Mouse (Mus musculus): ENCODE results near the gene Atg9a. TPM values are rescaled to one million over a fixed set of nuclear protein-coding genes. Genes with fewer than 3 reads are reported as not detected.

The Atg9a gene
- total RNA-seq, 2 experiments from 2014 or later, result 134 to 137 TPM

DNA sequence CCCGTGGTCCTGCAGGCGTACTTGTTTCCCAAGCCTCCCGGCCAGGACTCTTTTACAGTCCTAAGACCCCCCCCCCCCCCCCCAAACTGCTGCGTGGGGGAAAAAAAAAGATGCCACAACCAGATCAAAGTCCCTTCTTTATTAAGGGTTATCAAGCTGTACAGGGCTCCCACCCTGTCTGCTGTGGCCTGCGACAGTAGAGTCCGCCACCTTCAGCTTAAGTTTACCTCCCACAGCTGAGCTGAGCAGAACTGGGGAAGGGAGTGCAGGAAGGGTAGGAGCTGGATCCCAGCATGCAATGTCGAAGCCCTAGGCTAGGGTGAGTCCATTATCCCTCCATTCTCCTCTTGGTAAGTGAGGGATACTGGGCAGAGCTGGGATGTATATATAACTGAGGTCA is 11.3 kb downstream of the Atg9a start:
- intact Hi-C loops (cut with DNase I), result no loop called here
- DNase-seq (ENCODE audit: low spot score in 2 of 2), result no peak

DNA sequence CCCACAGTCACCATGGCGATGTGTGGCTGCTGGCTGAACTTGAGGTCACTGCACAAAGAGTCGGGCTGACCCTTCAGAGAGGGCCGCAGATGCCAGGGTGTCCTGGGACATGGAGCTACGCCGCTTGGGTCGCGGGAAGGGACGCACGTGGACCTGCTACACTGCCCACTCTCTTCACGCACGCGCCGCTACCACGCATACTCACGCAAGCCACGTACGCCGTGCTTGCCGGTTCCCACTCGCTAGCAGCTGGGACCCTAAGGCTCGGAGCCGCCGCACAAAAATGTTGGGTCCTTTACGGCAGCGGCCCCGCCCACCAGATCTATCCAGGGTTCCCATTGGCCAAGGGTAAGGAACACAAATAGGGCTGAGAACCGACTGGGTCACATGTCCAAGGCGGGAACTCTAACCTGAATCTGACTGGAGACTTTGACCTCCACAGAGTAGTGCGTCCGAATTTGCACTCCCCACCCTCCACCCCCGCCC is 11.8 kb downstream of the Atg9a start, which contains the start of gene Abcb6:
TSS of gene Abcb6 (minus strand) at position 288 of the 486 bp plus-strand sequence.
- intact Hi-C loops (cut with DNase I), result no loop called here
- DNase-seq (ENCODE audit: low spot score in 2 of 2), result peak; percentile 94 to 98

DNA sequence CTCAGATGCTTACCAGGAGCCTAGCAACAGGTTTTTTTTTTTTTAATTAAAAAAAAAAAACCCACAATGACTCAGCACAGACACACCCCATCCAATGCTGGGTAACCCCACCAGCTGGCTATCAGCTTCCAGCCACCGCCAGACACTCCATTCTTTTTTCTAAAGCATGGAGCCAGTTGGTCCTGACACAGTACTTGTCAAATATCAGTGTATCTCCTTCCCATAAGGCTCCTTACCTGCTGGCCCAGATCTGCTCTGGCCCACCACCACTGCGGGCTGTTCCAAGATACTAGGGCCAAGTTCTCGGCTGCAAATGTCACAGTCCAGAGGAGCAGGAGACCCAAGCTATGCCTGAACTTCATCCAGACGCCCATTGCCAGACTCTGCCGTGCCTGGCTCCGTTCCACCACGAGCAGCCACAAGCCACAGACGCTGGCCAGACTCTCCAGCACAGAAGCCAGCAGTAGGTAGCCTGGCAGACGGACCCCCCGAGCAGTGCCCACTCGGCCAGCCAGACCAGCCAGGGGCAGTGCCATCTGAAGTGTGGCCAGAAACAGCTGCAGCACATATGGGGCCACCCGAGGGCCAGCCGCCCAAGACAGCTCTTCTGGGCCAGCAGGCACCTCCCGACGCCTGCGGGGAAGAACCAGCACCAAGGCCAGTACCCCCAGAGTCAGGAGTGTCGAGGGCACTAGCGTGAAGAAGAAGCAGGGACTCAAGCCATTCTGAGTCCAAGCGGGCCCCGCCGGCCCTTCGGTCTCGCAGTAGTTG is 12.5 kb downstream of the Atg9a start:
- DNase-seq (ENCODE audit: low spot score in 2 of 2), result peak; percentile 34 to 35
- intact Hi-C loops (cut with DNase I), result no loop called here

DNA sequence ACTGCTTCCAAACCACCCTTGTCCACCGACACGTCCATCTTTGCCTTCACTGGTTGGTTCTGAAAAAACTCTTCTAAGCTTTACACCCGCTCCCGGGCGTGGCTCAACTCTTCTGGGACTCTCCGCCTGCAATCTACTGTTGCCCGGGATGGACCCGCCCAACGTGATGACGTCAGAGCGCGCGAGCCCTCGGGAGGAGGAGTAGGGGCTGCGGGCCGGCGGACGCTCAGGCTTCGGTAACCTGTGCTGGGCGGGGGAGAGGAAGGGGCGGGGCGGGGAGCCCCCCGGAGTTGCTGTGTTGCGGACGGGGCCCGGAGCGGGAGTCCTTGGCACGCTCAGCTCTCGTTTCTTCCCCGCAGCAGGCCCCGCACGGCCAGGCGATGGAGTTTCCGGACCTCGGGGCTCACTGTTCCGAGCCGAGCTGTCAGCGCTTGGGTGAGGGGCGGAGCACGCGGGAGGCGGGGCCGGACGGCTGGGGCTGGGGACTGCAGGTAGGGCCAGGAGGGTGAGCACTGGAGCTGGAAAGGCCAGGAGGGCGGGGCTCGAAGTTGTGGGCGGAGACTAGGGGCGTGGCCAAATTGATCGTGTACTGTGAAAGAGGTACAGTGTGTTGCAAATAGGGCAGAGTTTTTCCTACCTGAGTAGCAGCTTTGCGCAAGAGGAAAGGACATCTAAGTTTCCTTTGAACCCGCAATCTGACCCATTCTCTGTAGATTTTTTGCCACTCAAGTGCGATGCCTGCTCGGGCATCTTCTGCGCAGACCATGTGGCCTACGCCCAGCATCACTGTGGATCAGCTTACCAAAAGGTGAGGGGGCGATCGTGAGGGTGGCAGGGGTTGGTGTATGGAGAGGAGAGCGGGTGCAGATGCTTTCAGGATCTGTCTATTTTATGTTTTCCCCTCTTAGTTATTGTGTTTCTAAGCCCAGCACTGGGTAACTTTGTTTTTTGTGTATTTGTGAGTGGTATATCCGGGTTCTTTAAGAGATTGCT is 23.2 kb downstream of the Atg9a start, which contains the start of gene Zfand2b:
TSS of gene Zfand2b (plus strand) at position 175 of the 993 bp plus-strand sequence.
- DNase-seq (ENCODE audit: low spot score in 2 of 2), result peak; percentile 93 to 97
- intact Hi-C loops (cut with DNase I), result loop anchor here (2.0 kb wide), 1 partner anchor 26 kb away; the partner anchor contains the start of genes Cnppd1 and Retreg2

DNA sequence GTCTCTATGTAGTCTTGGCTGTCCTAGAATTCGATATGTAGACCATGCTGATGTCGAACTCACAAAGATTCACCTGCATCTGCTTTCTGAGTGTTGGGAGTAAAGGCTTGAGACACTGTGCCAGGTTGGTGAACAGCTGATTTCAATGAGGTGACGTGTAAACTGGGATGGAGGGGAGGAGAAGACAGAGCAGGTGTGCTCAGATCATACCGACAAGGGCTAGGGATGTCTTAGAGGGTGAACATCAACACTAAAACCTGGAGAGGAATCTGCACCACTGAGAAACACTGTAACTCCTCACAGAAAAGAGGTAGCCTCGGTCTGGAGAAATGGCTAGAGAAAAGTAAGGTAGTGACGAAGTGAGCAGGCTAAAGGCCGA is 23.9 kb downstream of the Atg9a start:
- intact Hi-C loops (cut with DNase I), result loop anchor here (2.0 kb wide), 1 partner anchor 25 kb away; the partner anchor contains the start of genes Cnppd1 and Retreg2
- no peak for DNase-seq (ENCODE audit: low spot score in 2 of 2)

DNA sequence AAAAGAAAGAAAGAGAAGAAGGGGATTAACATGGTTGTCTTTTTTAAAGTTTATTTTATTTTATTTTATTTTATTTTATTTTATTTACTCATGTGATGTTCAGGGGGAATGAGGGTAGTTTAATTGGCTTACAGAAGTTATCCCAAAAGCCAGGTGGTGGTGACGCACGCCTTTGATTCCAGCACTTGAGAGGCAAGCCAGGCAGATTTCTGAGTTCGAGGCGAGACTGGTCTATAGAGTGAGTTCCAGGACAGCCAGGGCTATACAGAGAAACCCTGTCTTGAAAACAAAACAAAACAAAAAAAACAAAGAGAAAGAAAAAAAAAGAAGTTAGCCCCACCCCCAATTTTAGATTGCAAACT is 31.8 kb downstream of the Atg9a start:
- DNase-seq (ENCODE audit: low spot score in 2 of 2), result no peak
- intact Hi-C loops (cut with DNase I), result no loop called here

DNA sequence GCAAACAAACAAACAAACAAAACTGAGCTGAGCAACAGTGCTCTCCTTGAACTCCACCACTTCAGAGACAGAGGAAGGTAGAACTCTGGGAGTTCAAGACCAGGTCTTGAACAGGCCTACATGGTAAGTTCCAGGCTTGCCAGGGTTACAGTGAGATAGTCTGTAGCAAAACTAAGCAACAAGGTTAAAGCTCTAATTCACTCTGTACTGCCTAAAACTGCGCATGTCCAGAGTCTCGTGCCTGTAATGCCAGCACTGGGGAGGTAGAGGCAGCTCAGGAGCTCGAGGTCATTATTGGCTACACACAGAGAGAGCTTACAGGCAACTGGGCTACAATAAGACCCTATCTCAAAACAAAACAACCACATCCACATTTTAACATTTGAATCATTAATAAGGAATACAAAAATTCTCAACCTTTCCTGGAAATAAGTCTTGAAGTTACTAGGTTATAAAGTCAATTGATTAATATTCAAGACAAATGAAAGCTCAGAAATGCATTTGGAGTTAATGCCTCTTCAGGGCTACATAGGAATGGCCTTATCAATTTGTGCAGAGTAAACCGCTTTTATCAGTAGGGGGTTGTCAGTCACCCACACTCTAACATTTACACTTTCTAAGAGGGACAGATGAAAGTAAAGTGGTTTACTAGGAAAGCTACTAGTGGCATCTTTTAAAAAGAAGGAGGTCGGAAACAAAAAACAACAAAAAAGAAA is 32.3 kb downstream of the Atg9a start:
- intact Hi-C loops (cut with DNase I), result no loop called here
- DNase-seq (ENCODE audit: low spot score in 2 of 2), result no peak

DNA sequence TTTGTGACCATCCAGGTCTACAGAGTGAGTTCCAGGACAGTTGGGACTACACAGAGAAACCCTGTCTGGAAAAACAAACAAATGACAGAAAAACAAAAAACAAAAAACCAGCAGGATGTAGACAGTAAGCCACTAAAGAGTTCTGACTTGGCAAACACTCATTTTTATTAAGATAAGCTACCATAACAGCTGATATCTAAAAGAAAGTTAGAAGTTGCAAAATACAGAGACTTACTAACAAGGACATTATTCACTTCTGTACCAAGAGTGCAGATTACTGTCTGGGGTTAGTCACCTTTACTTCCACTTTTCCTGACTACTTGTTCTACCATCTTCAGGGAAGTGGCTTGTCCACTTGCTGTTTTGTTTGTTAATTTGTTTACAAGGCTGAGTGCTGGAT is 33.0 kb downstream of the Atg9a start:
- DNase-seq (ENCODE audit: low spot score in 2 of 2), result no peak
- intact Hi-C loops (cut with DNase I), result no loop called here

DNA sequence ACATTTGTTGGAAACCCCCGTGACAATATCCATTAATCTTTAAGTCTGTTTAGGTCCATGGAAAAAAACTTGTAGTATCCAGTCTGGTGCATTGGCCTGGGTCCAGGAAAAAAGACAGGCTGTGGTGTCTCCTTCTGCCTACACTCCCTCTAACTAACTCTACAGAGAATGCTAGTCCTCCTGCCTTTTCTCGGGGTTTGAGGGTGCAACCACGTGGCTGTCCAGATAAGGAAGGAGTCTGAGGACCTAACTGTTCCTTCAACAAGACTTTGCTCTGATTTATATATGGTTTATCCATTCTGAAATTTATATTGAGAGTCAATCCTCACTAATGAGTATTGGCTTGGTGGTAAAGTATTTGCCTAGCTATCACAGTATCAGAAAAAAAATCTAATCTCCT is 36.2 kb downstream of the Atg9a start:
- DNase-seq (ENCODE audit: low spot score in 2 of 2), result no peak
- intact Hi-C loops (cut with DNase I), result no loop called here

DNA sequence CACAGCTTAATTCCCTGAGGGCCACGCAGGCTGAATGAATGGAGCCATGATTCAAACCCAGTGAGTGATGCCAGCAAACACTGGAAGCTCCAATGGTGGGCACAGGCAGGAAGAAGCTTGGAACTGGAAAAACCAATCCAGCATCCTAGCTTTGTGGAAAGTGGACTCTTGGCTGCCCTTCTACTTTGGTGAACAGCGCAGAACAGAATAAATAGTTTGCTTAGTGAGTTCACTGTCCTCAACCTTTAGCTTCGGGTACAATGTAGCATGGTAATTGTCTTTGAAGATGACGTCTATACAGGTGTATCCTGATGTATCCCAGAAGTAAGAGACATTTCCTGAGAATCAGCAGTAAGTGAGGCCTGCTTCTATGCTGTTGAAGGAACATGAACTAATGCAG is 43.3 kb downstream of the Atg9a start:
- intact Hi-C loops (cut with DNase I), result no loop called here
- DNase-seq (ENCODE audit: low spot score in 2 of 2), result no peak

DNA sequence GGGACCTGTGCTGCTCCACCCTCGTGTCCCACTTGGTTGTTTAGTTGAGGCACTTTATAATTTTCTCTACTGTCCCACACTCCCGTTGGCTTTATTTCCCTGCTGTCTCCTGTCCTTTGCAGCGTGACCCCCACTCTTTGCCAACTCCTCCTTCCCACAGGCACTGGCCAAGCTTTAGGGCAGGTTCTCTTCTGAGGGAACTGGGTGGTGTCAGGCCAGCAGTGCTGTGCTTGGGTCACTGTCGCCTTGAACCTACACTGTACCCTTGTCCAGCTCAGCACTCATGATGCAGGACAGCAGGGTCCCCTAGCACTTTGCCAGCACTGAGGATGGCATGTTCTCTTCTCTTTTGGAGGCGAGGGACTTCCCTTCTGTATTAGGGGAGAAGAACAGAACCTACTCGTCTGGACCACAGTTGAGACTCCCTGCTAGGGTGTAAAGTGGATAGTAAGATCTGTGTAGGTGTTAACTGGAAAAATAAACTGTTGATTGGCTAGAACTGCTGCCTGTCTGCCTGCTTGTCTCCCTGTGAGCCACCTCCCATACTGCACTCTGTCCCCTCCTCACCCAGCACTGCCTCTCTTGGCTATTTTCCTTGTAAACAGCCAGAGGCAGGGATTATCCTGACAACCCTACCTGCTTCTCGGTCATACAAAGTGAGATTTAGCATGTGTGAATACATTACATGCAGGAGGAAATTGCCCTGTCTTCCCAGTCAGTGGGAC is 44.4 kb downstream of the Atg9a start:
- intact Hi-C loops (cut with DNase I), result no loop called here

DNA sequence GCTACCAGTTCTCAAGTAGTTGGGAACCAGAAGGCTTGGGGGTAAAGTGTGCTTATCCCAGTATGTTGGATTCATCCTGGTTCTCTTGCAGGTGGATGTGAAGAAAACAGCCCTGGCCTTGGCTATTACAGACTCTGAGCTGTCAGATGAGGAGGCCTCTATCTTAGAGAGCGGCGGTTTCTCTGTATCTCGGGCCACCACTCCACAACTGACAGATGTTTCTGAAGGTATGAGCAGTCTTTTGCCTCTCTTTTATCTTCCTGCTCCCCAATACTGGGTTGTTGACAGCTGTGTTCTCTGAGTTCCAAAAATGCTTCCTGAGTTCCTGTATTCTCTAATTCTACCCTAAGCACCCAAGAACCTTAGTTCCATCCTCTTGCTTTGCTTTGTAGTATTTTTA is 46.4 kb downstream of the Atg9a start:
- intact Hi-C loops (cut with DNase I), result no loop called here
- DNase-seq (ENCODE audit: low spot score in 2 of 2), result no peak

More for the DNA sequence above, 44.4 kb downstream of the Atg9a start:
- DNase-seq (ENCODE audit: low spot score in 2 of 2), result no peak

DNA sequence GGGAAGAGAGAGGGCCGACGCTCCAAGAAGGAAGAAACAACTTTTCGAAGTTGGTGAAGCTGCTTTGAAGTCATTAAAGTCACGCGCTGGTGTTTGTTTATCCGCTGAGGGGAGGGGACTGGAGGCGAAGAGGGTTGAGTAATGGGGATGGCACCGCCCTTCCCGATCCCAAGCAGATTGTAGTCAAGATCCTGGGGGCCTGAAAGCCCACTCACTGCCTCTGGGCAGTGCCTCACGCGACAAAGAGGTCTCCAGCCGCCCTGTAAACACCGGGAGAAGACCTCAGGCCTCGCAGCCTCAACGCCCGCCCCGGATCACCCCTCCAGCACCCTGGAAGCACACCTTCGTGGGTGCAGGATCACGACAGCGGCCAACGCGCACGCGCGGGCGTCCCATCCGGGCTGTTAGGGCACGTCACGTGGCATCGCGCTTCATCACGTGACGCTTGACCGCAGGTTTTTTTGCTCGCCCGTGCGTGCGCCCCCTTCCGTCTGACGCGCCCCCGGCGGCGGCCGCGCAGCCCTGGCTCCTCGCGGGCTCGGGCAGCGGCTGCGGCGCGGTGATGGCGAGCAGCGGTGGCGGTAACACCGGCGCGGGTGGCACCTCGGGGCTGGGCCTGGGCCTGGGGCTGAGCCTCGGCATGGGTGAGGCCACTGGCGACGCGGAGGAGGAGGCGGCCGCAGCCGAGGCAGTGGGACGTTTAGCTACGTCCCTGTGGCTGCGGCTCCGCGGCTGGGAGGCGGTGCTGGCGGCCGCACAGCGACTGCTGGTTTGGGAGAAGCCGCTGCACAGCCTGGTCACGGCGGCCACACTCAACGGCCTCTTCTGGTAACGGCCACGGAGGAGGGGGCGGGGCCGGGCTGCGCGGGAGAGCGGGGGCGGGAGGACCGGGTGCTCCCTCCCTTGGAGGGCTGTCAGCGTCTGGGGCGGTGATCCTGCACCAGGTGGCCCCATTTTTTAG is 49.4 kb downstream of the Atg9a start, which contains the start of the genes Cnppd1 and Retreg2:
TSS of gene Cnppd1 (minus strand) at position 411 of the 961 bp plus-strand sequence.
TSS of gene Retreg2 (plus strand) at position 478 of the 961 bp plus-strand sequence.
- peak; percentile 96 to 97 for DNase-seq (ENCODE audit: low spot score in 2 of 2)
- intact Hi-C loops (cut with DNase I), result loop anchor here (2.0 kb wide), 1 partner anchor 26 kb away; the partner anchor contains the start of gene Zfand2b

DNA sequence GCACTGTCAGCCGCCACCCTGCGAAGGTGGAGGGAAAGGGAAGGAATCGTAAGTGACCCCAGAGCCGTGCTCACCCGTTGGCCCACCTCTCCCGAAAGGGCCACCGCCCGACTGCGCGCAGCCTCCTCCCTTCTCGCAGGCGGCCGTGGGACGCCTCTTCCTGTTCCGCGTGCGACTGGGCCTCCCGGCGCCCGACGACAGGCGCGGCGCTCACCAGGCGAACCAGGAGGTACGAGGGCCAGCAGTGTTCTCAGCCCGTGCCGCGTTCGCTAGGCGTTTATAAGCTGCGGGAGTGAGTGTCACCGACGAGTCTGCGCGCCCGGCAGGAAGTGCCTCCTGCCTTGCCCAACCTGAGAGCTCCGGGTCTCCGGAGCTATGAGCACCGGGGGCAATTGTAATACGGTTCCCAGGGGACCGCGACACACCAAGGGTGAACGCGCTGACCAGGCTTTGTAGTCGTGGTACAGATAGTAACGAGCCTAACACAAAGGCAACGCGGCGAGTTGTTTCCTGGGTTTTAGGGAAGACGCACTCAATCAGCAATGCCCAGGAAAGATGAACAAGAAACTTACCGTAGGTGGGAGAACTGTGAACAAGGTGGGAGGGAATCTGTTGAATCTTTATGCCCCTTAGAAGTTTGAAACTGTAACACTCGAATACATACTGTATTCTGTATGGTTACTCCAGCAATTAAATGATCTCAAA is 50.4 kb downstream of the Atg9a start:
- intact Hi-C loops (cut with DNase I), result loop anchor here (2.0 kb wide), 1 partner anchor 27 kb away; the partner anchor contains the start of gene Zfand2b
- DNase-seq (ENCODE audit: low spot score in 2 of 2), result peak; percentile 61 to 64

DNA sequence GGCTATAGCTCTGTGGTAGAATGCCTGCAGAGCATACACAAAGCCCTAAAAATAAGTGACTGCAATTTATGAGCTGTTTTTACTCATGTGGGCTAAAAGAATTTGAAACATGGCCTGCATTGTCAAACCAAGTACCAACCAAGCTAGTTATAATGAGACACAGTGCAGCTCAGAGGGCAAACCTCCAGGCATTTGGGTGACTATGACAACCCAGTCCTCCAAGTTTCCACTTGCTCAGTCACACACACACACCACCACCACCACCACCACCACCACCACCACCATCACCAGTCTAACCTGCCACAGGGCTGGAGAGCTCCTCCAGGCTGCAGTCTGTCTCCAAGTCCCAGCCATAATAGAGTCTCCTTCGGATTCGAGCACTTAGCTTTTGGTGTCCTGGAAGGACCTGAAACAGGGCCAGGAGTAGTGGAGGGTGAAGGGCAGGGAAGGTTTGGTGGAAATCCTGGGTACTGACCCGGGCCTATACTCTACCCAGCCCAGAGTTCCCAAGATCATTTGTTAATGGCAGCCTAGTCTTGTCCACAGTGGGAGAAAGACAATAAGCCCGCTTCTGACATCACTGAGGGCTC is 51.3 kb downstream of the Atg9a start:
- intact Hi-C loops (cut with DNase I), result no loop called here
- DNase-seq (ENCODE audit: low spot score in 2 of 2), result no peak

DNA sequence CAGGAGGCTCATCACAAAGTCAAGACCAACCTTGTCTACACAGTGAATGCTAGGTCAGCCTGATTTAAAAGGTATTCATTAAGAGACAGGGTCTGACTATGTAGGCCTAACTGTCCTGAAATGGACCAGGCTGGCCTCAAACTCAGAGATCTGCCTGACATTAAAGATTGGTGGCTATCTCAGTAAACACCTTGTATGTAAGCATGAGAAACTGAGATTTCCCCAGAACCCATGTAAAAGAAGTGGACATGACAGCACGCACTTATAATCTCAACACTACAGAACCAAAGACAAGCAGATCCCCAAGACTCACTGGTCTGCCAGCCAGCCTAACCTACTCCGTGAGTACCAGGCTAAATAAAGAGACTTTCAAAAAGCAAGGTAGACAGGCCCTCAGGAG is 53.5 kb downstream of the Atg9a start:
- no peak for DNase-seq (ENCODE audit: low spot score in 2 of 2)
- intact Hi-C loops (cut with DNase I), result no loop called here

DNA sequence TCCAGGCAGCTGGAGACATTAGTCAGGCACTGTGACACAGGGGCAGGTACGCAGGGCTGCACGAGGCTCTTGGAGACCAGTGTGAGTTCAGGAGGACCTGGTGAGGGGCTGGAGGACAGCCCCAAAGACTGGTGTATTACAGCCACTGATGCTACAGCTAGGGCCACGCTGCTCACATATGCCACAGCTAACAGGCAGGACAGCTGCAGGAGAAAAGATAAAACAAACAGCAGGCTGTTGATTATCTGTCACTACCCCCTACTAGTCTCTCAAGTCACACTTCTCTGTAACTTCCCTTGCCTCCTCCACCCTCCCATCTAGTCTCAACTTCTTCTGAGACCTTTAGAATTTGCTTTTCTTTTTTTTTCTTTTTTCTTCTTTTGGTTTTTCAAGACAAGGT is 55.3 kb downstream of the Atg9a start:
- no peak for DNase-seq (ENCODE audit: low spot score in 2 of 2)
- intact Hi-C loops (cut with DNase I), result no loop called here

Measured in left cerebral cortex, postnatal 25 days (tissue).